Mouse (Mus musculus): Measurements from ENCODE around the gene Gcsh.

Gcsh gene

DNA sequence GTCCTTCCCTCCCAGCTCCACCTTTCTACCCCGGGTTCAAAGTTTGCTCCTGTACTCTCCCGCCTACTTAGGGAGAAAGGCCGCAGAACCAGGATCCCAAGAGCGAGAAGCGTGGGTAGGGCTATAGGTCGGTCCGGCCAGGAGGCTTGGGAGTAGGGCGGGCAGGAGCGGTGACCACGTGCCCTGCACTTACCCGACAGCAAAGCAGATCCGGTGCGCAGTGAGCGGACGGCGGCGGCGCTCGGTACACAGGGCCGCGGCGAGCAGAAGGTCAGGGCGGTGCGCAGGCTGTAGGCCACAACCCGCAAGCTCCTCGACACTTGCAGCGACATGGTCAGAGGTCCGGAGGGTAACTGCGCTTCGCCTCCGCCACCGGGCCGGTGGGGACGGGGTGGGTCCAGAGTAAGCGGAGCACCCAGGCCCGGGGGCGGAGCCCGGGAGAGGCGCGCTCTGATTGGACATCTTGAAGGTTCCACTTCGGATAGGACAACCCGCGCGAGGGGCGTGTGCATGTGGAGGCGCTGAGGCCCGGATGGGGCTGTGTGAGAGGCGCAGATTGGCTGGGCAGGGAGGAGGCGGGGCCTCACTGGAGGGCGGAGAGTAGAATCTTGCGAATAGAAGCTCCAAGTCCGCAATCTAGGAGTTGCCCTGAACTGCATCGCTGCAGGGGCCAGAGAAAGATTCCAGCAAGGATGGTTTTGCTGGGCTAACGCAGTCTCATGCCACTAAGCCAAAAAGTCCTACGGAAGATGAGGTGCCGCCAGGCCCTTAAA, at the start of gene Gcsh:
Gcsh (minus strand) TSS at position 443 of the 773 bp plus-strand sequence.
- in situ Hi-C loops (cut with MboI, MseI), result no loop called here

DNA sequence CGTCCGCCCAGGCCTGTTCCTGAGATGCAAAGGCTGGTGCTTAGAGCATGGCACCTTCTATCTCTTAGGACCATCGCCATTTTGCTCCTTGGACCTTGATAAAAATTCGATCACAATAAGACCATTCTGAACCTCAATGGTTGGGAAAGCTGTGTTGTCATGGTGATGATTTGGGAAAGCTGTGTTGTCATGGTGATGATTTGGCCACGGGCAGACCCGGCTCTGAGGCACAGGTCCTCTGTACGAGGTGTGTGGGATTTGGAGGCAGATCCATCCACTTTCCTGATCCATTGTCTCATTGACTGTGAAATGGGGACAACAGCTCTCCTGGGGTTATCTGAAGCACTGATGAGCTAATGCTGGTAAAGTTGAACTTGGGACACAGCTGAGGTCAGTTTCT, 46.5 kb upstream of the Gcsh start:
- in situ Hi-C loops (cut with MboI, MseI), result no loop called here

DNA sequence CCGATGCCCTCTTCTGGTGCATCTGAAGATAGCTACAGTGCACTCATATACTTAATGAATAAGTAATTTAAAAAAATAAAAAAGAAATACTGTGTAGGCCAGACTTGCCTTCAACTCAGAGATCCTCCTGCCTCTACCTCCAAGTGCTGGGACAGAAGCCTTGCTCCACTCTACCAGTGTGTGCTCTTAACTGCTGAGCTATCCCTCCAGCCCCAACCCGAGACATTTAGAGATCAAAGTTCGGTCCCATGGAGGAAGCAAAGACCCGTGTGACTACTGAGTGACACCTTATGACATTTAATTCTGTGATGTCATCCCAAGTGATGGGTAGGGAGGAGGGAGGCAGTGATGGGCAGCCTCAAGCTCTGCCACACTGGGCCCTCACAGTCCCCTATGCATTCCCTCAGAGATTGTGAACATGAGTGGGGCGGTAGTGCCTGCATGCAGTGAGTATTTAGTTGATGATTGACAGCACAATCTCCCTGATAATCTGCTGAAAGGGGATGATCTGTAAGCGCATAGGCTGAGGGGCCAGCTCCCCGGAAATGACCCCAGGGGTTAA, 44.1 kb upstream of the Gcsh start:
- in situ Hi-C loops (cut with MboI, MseI), result no loop called here

- in situ Hi-C loops (cut with MboI, MseI), result no loop called here
Measured at GRCm38 (mm10) chr8:117033393-117033792, 40.1 kb upstream of the Gcsh start.

GRCm38 (mm10) chr8:117032609-117033008, 39.3 kb upstream of the Gcsh start:
- in situ Hi-C loops (cut with MboI, MseI), result no loop called here

GRCm38 (mm10) chr8:117031476-117031875, 38.1 kb upstream of the Gcsh start:
- in situ Hi-C loops (cut with MboI, MseI), result no loop called here

DNA sequence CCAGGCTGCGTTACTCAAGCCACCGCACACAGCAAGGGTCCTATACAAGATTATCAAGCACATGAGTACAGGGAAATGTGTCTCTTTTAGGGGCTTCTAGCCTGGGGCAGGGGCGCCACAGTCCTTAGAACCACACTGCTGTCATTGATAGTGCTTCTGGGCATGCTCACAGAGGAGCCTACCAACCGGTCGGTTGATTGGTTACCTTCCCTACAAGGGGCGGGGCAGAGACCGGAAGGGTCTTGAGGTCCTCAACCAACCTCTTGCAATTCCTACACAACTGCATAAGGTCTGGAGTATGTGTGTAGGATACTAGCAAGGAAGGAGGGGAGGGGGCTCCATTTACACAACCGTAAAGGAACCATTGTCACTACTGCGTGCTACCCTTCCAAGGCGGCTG, 35.3 kb upstream of the Gcsh start:
- in situ Hi-C loops (cut with MboI, MseI), result no loop called here

- in situ Hi-C loops (cut with MboI, MseI), result no loop called here
Measured at GRCm38 (mm10) chr8:117027601-117028000, 34.3 kb upstream of the Gcsh start.

DNA sequence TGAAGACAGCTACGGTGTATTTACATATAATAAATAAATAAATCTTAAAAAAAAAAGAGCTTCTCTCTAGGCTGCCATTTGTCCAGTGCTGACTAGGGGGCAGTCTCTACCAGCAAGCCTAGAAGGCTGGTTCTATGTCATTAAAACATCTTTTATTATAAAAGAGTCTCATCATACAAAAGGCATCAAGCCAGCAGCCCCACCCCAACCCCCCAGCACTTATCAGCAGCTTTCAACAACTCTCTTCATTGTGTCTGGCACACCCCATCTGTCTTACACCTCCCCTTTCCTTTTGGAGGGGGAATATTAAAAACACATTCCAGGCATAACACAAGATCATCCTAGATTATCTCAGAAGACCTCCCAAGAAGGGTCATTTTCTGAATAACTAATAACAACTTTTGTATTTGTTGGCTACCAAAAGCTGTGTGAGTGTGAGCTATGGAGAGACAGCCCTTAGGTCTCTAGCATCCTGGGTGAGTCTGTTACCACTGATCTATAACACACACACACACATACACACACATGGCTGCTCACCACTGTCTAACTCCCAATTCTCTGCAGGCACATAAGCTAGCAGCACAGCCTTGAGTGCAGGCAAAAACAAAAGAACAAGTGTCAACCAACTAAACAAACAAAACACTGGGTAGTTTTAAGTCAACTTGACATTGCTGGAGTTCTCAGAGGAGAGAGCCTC, 29.1 kb upstream of the Gcsh start:
- in situ Hi-C loops (cut with MboI, MseI), result no loop called here

DNA sequence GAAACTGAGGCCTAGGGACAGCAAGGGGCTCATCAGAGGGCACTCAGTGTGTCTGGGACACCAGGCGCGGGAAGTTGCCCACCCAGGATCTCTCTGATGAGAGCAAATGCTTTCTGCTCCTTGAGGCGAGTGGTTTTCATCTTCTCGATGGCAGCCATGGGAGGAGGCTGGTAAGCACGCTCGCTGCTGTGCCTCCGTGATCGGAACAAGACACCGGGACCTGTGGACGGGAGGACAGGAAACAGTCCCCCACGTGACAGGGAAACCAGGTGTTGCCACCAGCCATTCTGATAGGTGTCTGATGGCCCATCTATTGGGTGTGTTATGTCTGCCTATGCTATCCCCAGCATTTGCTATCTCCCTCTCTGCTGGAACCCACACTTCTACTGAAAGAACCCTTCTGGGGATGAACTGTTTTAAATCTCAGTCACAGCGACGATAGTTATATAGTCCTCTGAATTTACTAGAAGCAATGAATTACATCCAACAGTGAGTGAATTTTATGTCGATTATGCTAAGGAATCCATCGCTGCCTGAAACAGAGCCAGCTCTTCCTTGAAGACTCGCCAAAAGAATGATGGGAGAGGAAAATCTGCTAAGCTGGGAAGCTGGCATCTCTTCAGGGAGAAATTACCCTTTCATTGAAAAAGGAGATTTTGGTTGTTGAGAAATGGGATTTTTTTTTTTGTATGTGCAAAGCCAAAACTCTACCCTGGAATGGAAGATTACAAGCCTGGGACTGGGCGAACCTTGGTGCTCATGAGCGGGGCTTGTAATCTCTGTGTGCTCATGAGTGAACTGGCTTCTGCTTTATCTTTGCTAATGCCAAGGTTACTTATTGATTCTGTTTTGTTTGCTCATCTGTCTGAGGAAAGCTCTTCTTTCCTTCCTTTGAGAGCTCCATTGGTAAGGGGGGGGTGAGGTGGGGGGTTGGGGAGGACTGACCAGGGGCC, 26.3 kb upstream of the Gcsh start:
- in situ Hi-C loops (cut with MboI, MseI), result no loop called here

GRCm38 (mm10) chr8:117017896-117018295, 24.6 kb upstream of the Gcsh start:
- in situ Hi-C loops (cut with MboI, MseI), result no loop called here

GRCm38 (mm10) chr8:117017006-117017405, 23.7 kb upstream of the Gcsh start:
- in situ Hi-C loops (cut with MboI, MseI), result no loop called here

- in situ Hi-C loops (cut with MboI, MseI), result no loop called here
Measured at GRCm38 (mm10) chr8:117015670-117016069, 22.3 kb upstream of the Gcsh start.

DNA sequence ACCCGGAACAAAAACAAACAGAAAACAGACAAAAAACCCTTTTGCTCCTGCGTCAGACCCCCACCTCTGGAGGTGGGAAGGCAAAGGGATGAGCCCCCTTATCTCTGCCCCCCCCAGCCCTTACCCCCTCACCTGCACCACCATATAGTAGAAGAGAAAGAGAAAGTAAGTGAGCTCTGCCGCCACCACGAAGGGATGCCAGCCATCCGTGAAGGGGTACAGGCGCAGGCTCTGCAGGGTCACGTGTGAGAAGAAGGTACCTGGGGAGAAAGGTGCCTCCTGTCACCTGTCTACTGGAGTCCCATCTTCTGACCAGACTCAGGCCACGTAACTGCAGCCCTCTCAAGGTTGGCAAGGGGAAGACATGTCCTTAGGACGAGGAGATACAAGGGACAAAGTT, 18.0 kb upstream of the Gcsh start:
- in situ Hi-C loops (cut with MboI, MseI), result no loop called here

DNA sequence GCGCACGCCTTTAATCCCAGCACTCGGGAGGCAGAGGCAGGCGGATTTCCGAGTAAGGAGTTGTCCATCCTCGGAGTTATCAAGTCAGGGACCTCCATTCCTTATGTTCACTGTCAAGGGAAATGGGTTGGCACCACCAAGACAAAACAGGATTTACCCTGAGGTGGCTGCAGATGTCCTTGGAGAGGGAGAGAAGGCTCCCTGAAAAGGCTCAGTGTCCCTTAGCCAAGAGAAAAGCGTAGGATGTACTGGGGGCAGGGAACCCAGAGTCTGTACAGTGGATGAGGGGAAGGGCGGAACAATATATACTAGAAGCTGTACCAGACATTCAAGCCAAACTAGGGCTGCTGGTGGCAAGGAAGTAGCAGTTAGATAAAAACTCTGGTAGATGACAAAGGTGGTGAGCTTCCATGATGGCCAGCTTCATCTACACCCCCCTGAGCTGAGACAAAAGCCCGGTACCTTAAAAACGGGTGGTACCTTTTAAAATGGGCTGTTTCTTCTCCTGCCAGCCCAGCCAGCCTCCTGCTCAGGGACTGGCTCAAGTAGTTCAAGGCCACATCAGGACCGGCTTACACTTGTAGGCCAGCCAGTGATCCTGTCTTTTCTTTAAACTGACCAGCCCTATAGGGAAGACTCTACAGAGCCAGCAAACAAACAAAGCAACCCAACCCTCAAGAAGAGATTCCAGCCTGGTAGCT, 829 bp upstream of the Gcsh start:
- in situ Hi-C loops (cut with MboI, MseI), result no loop called here

- in situ Hi-C loops (cut with MboI, MseI), result no loop called here
Measured at GRCm38 (mm10) chr8:116992176-116992971, 963 bp downstream of the Gcsh start.

DNA sequence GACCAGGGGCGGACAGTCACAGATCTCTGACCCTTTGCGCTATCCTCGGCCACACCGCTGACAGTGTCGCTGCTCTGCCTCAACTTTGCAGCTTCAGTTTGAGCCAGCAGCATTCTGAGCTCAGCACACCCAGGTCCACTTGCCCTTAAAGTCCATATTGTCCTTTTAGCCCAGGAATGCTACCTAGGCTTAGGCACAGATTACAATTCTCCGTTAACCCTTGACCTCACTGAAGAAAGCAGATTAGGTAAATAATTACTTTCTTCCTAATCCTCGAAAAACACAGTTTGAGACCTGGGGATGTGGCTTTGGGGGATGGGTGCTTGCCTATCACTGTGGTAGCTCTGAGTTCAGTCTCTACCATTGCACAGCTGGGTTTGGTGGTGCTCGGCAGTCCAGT, 2.1 kb downstream of the Gcsh start:
- in situ Hi-C loops (cut with MboI, MseI), result no loop called here

- in situ Hi-C loops (cut with MboI, MseI), result no loop called here
Measured at GRCm38 (mm10) chr8:116989842-116990241, 3.5 kb downstream of the Gcsh start.

DNA sequence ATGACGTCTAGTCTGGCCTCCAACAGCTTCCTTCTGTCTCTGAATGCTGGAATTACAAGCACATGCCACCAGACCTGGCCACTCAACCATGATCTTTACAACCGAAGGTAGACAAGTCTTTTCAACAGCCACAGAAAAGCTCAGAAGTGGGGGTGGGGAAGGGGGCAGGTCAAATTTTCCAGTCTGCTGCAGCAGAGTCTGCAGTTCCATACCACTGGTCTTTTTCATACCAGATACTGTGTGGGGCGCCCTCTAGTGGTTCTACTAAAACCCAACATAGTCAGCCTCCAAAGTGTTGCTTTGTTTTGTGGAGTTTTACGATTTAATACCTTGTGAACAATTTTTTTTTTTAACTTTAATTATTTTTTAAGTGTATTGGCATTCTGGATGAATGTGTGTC, 13.2 kb downstream of the Gcsh start:
- in situ Hi-C loops (cut with MboI, MseI), result no loop called here

GRCm38 (mm10) chr8:116978631-116979256, 14.6 kb downstream of the Gcsh start, which contains the start of gene 1700030J22Rik:
TSS of gene 1700030J22Rik (minus strand) at chr8:116978959.
- in situ Hi-C loops (cut with MboI, MseI), result loop anchor here (5.0 kb wide), 1 partner anchor 36 kb away; the partner anchor contains the start of gene Atmin

Data from regulatory T cell (primary cell).